Mouse (Mus musculus): ENCODE data around the gene Mgst3.

DNA sequence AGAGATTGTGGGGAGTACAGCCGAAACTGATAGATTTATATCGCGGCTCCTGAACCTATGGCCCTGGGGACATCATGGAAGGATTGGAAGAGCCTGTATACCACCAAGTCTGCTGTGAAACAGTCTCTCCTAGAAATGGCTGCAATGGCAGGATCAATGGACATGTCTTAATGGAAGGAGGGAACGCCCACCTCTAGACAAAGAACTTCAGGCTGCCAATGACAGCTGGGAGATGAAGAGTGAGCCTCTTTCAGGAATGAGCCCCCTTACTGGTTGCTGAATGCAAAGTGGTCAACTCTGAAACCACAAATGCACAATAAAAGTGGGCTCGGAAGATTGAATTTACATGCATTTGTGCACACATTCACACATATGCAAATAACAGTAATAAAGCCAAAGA is 10.9 kb downstream of the Mgst3 start:
- TF ChIP-seq ETS1 (conservative IDR thresholded peaks at IDR 0.05; ENCODE audit: low read depth, low read length) (no peak), CTCF (conservative IDR thresholded peaks at IDR 0.05 in 1 of 2, IDR thresholded peaks at IDR 0.05 in 1 of 2; ENCODE audit: low read depth in 2 of 2, low read length in 2 of 2) (no peak), E2F4 (IDR thresholded peaks at IDR 0.05; ENCODE audit: insufficient replicate concordance, low read depth, low read length) (no peak), MAX (IDR thresholded peaks at IDR 0.05; ENCODE audit: low read length) (no peak), POLR2A (IDR thresholded peaks at IDR 0.05; ENCODE audit: low read depth, low read length) (no peak), ZNF384 (IDR thresholded peaks at IDR 0.05; ENCODE audit: low read depth, low read length) (no peak), POLR2AphosphoS2 (IDR thresholded peaks at IDR 0.05; ENCODE audit: low read depth, low read length) (no peak), TCF12 (IDR thresholded peaks at IDR 0.05; ENCODE audit: low read depth, low read length) (no peak), KAT2A (IDR thresholded peaks at IDR 0.05; ENCODE audit: insufficient replicate concordance, low read length) (no peak), EP300 (IDR thresholded peaks at IDR 0.05; ENCODE audit: low read length) (no peak), ZKSCAN1 (IDR thresholded peaks at IDR 0.05; ENCODE audit: borderline replicate concordance, low read depth, low read length) (no peak), TBP (conservative IDR thresholded peaks at IDR 0.05; ENCODE audit: low read depth, low read length) (no peak)

Data from CH12.LX (cell line).